Mouse (Mus musculus) C2C12 (cell line): ENCODE measurements around the gene Fabp3.

ENCODE experiments used
- CTCF ChIP-seq: IDR thresholded peaks from one replicate; pipeline ENCODE4 v1.5.1; 2011; ENCODE audit not compliant: control insufficient read depth, insufficient read depth, insufficient read length
- MAX ChIP-seq: IDR thresholded peaks from one replicate; pipeline ENCODE4 v1.6.1; 2011; ENCODE audit warnings: mild to moderate bottlenecking, control low read depth
- MYOD1 ChIP-seq: IDR thresholded peaks from one replicate; pipeline ENCODE4 v1.6.1; 2011; ENCODE audit warnings: low read depth; ENCODE audit not compliant: control insufficient read depth, insufficient read length

GRCm38 (mm10) chr4:130273698-130274345 is 34.6 kb upstream of the Fabp3 start:
- TF ChIP-seq CTCF (no peak), MAX (no peak), MYOD1 (peak; percentile 8)
